Mouse (Mus musculus): ENCODE results near the gene AC131692.1. TPM values are rescaled to one million over a fixed set of nuclear protein-coding genes. Genes with fewer than 3 reads are reported as not detected.

Gene AC131692.1
- polyA plus RNA-seq, 1 experiment from 2014 or later, result 0.47 TPM

DNA sequence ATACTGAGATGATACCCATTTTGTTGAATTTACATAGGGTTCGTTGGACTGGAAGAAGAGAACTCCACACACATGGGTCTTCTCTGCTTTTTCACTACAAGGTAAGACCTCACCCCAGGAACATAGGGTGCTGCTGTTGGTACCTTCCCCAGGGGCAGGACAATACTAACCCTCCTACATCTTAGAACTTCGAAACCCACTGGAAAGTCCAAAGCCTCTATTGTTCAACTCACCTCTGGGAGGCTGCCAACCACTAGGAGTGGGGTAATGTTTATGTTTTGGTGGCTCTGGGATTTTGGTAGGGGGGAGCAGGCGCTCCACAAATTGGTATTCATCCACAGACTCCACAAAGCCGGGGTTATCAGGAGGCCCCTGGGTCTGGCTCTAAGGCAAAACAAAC, 37.5 kb upstream of the AC131692.1 start:
- peaks cover 59% of the 10 kb centered on the region for H3K36me3 ChIP-seq (ENCODE audit: control insufficient read depth, insufficient read depth, low read length)
- 67% methylated on average over 4 of the region's 4 CpGs for WGBS

DNA sequence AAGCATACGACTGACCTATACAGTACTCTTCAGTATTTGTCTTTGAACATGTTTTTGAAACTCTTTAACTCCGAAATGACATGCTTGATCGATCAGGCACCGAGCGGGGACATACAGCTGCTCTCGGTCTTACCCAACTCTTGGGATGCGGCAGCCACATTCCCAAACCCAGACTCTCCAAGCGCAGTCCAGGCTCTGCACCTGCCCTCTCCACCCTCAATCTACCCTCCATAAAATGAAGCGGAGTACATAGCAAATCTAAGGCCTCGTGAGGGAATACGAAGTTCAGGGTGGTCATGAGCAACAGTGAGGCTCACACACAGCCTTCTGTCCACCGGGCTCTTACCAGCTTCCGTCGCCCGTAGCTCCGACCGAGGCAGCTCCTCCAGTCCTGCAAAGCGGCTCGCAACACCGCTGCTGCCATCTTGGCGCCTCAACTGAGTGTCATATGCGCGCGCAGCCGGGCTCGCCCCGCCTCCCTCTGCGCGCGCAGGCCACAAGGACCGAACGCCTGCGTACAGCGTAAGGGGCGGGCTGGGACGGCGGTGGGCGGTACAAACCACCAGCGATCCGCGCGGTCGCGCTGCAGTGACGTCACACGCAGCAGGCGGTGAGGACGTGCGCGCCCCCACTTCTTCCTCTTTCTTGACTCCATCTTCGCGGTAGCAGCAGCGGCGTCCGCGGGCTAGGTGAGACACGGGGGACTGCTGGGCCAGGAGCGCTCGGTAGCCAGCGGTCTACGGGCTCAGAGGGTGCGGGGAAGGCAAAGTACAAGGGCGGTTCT, 36.7 kb upstream of the AC131692.1 start, which contains the start of the genes Mrpl49 and Fau:
Gene Mrpl49, minus strand, starts transcription at position 473 of the 784 bp plus-strand sequence.
Gene Fau, plus strand, starts transcription at position 532 of the 784 bp plus-strand sequence.
- Histone ChIP-seq H3K9me3 (ENCODE audit: control insufficient read depth, low read length) (no peaks in the 10 kb centered on the region), H3K4me3 (ENCODE audit: low read length) (peak within 1 kb of the TSS; percentile 82), H3K9ac (ENCODE audit: low read depth, low read length) (peak within 1 kb of the TSS; percentile 88), H3K4me2 (replicated peaks; ENCODE audit: low read depth, low read length) (peak within 1 kb of the TSS; percentile 84), H3K4me1 (ENCODE audit: control insufficient read depth, insufficient read depth, low read length) (peaks cover 14% of the 10 kb centered on the region), H3K27me3 (ENCODE audit: control insufficient read depth, insufficient read depth, low read length) (no peaks in the 10 kb centered on the region), H3K27ac (ENCODE audit: low read depth, low read length) (peak within 1 kb of the TSS; percentile 63), H3K36me3 (ENCODE audit: control insufficient read depth, insufficient read depth, low read length) (peaks cover 51% of the 10 kb centered on the region)
- peak; percentile 87 for ATAC-seq (ENCODE audit: low FRiP score, low TSS enrichment)
- under 1% methylated on average over 58 of the region's 63 CpGs for WGBS

More for the DNA sequence above, 37.5 kb upstream of the AC131692.1 start:
- ATAC-seq (ENCODE audit: low FRiP score, low TSS enrichment), result no peak
- Histone ChIP-seq H3K4me3 (ENCODE audit: low read length) (peak overlapping the region; percentile 82), H3K4me1 (ENCODE audit: control insufficient read depth, insufficient read depth, low read length) (peaks cover 6% of the 10 kb centered on the region; the same call in 1 of the 2 replicates), H3K27ac (ENCODE audit: low read depth, low read length) (no peak overlapping the region), H3K27me3 (ENCODE audit: control insufficient read depth, insufficient read depth, low read length) (no peaks in the 10 kb centered on the region), H3K4me2 (replicated peaks; ENCODE audit: low read depth, low read length) (peak overlapping the region; percentile 69), H3K9me3 (ENCODE audit: control insufficient read depth, low read length) (no peaks in the 10 kb centered on the region), H3K9ac (ENCODE audit: low read depth, low read length) (peak overlapping the region; percentile 88; the same call in 1 of the 2 replicates)

DNA sequence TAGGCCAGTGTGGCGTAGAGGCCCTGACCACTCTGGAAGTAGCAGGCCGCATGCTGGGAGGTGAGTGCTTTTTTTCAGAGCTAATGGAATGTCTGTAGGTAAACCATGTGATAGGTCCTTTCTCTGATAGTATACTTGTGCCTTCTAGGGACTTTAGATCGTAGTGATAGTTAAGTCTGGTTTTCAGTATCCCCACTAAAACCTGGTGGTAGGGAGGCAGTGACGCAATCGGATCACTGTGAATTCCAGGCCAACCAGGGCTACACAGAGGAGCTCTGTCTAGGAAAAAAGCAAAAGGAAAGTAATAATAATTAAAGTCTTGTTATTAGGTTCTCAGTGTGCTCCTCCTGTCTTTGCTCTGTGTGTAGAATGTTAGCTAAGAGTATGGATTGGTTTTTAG, 35.7 kb upstream of the AC131692.1 start:
- H3K4me3 ChIP-seq (ENCODE audit: low read length), result peak overlapping the region; percentile 82
- H3K9ac ChIP-seq (ENCODE audit: low read depth, low read length), result peak overlapping the region; percentile 88
- H3K36me3 ChIP-seq (ENCODE audit: control insufficient read depth, insufficient read depth, low read length), result peaks cover 41% of the 10 kb centered on the region
- WGBS, result 33% methylated on average over 5 of the region's 5 CpGs
- ATAC-seq (ENCODE audit: low FRiP score, low TSS enrichment), result no peak
- no peaks in the 10 kb centered on the region for H3K9me3 ChIP-seq (ENCODE audit: control insufficient read depth, low read length)
- peak overlapping the region; percentile 63; the same call in 1 of the 2 replicates for H3K27ac ChIP-seq (ENCODE audit: low read depth, low read length)
- peak overlapping the region; percentile 84 for H3K4me2 ChIP-seq (replicated peaks; ENCODE audit: low read depth, low read length)
- peaks cover 15% of the 10 kb centered on the region for H3K4me1 ChIP-seq (ENCODE audit: control insufficient read depth, insufficient read depth, low read length)
- H3K27me3 ChIP-seq (ENCODE audit: control insufficient read depth, insufficient read depth, low read length), result no peaks in the 10 kb centered on the region

DNA sequence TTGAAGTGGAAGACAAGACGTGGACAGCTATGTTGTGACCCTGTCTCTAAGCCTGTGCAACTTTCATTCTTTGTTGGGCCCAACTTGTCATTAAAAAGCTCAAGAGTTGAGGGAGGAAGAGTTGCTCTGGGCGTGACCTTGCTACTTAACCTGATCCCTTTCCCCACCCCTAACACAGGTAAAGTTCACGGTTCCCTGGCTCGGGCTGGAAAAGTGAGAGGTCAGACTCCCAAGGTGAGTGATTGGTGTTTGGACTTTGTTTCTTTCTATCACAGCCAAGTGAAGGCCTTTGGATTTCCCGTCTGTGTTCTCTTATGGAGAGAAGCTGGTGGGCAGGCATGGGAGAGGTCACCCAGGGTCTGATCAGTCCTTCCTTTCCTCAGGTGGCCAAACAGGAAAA, 35.3 kb upstream of the AC131692.1 start:
- Histone ChIP-seq H3K4me3 (ENCODE audit: low read length) (peak overlapping the region; percentile 82), H3K27ac (ENCODE audit: low read depth, low read length) (no peak overlapping the region), H3K9me3 (ENCODE audit: control insufficient read depth, low read length) (no peaks in the 10 kb centered on the region), H3K4me1 (ENCODE audit: control insufficient read depth, insufficient read depth, low read length) (peaks cover 15% of the 10 kb centered on the region), H3K36me3 (ENCODE audit: control insufficient read depth, insufficient read depth, low read length) (peaks cover 36% of the 10 kb centered on the region), H3K9ac (ENCODE audit: low read depth, low read length) (peak overlapping the region; percentile 88), H3K4me2 (replicated peaks; ENCODE audit: low read depth, low read length) (peak overlapping the region; percentile 84), H3K27me3 (ENCODE audit: control insufficient read depth, insufficient read depth, low read length) (no peaks in the 10 kb centered on the region)
- 83% methylated on average over 5 of the region's 5 CpGs for WGBS
- ATAC-seq (ENCODE audit: low FRiP score, low TSS enrichment), result no peak

DNA sequence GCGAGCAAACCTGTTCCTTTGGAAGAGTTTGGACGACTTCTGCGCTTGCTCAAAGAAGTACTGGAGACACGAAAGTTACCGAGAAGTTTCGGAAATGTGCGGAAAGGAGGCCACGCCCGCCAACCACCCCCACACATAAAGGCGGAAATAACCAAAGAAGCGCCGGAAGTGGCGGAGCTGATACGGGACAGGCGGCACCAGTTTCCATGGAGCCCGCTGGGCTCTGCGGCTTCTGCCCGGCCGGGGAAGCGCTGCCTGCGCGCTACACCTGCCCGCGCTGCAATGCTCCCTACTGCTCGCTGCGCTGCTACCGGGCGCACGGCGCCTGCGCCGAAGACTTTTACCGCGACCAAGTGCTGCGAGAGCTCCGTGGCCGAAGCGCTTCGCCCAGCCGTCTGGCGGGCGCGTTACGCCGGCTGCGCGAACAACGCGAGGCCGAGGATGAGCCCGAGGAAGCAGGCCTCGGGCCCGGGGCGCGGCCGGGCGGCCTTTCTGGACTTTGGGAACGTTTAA, 33.1 kb upstream of the AC131692.1 start, which contains the start of gene Znhit2:
Gene Znhit2, plus strand, starts transcription at position 172 of the 513 bp plus-strand sequence.
- ATAC-seq (ENCODE audit: low FRiP score, low TSS enrichment), result peak; percentile 63
- Histone ChIP-seq H3K36me3 (ENCODE audit: control insufficient read depth, insufficient read depth, low read length) (peaks cover 17% of the 10 kb centered on the region), H3K4me3 (ENCODE audit: low read length) (peak within 1 kb of the TSS; percentile 90), H3K4me2 (replicated peaks; ENCODE audit: low read depth, low read length) (peak within 1 kb of the TSS; percentile 100), H3K9me3 (ENCODE audit: control insufficient read depth, low read length) (no peaks in the 10 kb centered on the region), H3K9ac (ENCODE audit: low read depth, low read length) (peak within 1 kb of the TSS; percentile 95), H3K27me3 (ENCODE audit: control insufficient read depth, insufficient read depth, low read length) (no peaks in the 10 kb centered on the region), H3K27ac (ENCODE audit: low read depth, low read length) (peak within 1 kb of the TSS; percentile 96), H3K4me1 (ENCODE audit: control insufficient read depth, insufficient read depth, low read length) (peaks cover 16% of the 10 kb centered on the region)
- under 1% methylated on average over 58 of the region's 58 CpGs for WGBS

DNA sequence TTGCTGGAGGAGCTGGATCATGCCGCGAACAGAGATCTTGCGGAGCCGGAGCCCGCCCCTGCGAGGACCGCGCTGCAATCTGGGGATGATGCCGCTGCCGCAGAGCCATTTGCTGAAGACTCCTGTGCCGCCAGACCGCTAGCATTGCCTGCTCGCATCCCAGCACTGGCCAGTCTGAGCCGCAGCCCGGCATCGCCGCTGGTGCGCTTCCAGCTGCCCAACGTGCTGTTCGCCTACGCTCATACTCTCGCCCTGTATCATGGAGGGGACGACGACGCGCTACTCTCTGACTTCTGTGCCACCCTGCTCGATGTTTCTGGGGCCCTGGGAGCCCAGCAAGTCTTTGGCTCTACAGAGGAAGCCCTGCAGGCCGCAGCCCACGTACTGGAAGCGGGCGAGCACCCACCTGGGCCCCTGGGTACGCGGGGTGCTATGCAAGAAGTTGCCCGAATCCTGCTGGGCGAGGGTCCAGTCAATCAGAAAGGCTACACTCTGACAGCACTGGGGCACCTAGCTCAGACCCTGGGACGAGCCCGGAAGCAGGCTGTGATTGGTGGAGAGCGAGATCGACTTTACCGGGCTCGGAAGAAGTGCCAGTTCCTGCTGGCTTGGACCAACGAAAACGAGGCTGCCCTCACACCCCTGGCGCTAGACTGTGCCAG, 32.4 kb upstream of the AC131692.1 start:
- 1% methylated on average over 44 of the region's 44 CpGs for WGBS
- H3K4me3 ChIP-seq (ENCODE audit: low read length), result peak overlapping the region; percentile 90
- H3K4me2 ChIP-seq (replicated peaks; ENCODE audit: low read depth, low read length), result peak overlapping the region; percentile 100
- peaks cover 19% of the 10 kb centered on the region for H3K4me1 ChIP-seq (ENCODE audit: control insufficient read depth, insufficient read depth, low read length)
- no peaks in the 10 kb centered on the region for H3K9me3 ChIP-seq (ENCODE audit: control insufficient read depth, low read length)
- H3K36me3 ChIP-seq (ENCODE audit: control insufficient read depth, insufficient read depth, low read length), result peaks cover 15% of the 10 kb centered on the region
- peak overlapping the region; percentile 96 for H3K27ac ChIP-seq (ENCODE audit: low read depth, low read length)
- H3K27me3 ChIP-seq (ENCODE audit: control insufficient read depth, insufficient read depth, low read length), result no peaks in the 10 kb centered on the region
- peak overlapping the region; percentile 95 for H3K9ac ChIP-seq (ENCODE audit: low read depth, low read length)
- ATAC-seq (ENCODE audit: low FRiP score, low TSS enrichment), result no peak

DNA sequence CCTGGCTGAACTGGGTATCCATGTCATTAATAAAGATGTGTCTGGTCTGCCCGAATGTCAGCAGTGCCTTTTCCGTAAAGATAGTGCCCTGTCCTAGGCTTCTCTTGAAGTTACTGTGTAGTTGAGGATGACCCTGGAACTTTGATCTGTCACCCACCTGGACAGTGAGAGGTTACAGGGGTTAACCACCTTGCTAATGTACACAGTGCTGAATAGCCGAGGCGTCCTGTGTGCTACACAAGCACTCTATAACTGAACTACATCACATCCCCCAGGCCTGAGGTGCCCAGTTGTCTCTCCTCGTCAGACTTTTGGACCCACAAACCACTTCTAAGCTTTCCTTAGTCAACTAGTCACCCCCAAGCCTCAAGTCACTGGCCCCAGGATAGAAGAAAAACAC, 31.8 kb upstream of the AC131692.1 start:
- peak overlapping the region; percentile 100 for H3K4me2 ChIP-seq (replicated peaks; ENCODE audit: low read depth, low read length)
- peaks cover 15% of the 10 kb centered on the region for H3K36me3 ChIP-seq (ENCODE audit: control insufficient read depth, insufficient read depth, low read length)
- H3K4me1 ChIP-seq (ENCODE audit: control insufficient read depth, insufficient read depth, low read length), result peaks cover 21% of the 10 kb centered on the region
- no peaks in the 10 kb centered on the region for H3K27me3 ChIP-seq (ENCODE audit: control insufficient read depth, insufficient read depth, low read length)
- H3K9ac ChIP-seq (ENCODE audit: low read depth, low read length), result peak overlapping the region; percentile 95
- ATAC-seq (ENCODE audit: low FRiP score, low TSS enrichment), result no peak
- H3K27ac ChIP-seq (ENCODE audit: low read depth, low read length), result 0 out of 2 replicates have a peak overlapping the region, but pooled peaks have one; percentile 96
- H3K9me3 ChIP-seq (ENCODE audit: control insufficient read depth, low read length), result no peaks in the 10 kb centered on the region
- peak overlapping the region; percentile 90 for H3K4me3 ChIP-seq (ENCODE audit: low read length)
- WGBS, result 50% methylated on average over 5 of the region's 5 CpGs

DNA sequence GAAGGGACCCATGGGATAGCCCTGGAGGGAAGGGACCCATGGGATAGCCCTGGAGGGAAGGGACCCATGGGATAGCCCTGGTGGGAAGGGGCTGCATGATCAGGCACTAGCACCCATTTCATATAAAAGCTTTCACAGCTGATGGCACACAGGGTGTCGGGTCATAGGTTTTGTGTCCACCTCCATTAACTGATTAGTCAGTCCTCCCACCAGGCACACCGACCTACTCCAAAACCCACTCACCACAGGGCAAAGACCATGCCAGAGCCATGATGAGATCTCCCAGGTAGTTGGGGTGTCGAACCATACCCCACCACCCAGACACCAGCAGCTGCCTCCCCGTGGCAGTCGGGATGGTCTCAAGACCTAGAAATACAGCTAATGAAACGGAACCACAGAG, 31.1 kb upstream of the AC131692.1 start:
- no peak overlapping the region for H3K9ac ChIP-seq (ENCODE audit: low read depth, low read length)
- H3K4me2 ChIP-seq (replicated peaks; ENCODE audit: low read depth, low read length), result no peak overlapping the region
- peaks cover 15% of the 10 kb centered on the region for H3K36me3 ChIP-seq (ENCODE audit: control insufficient read depth, insufficient read depth, low read length)
- WGBS, result 87% methylated on average over 6 of the region's 6 CpGs
- peaks cover 25% of the 10 kb centered on the region for H3K4me1 ChIP-seq (ENCODE audit: control insufficient read depth, insufficient read depth, low read length)
- H3K4me3 ChIP-seq (ENCODE audit: low read length), result no peak overlapping the region
- H3K27ac ChIP-seq (ENCODE audit: low read depth, low read length), result no peak overlapping the region
- H3K9me3 ChIP-seq (ENCODE audit: control insufficient read depth, low read length), result no peaks in the 10 kb centered on the region
- ATAC-seq (ENCODE audit: low FRiP score, low TSS enrichment), result no peak
- no peaks in the 10 kb centered on the region for H3K27me3 ChIP-seq (ENCODE audit: control insufficient read depth, insufficient read depth, low read length)

All from kidney, embryonic 14.5 days (tissue).